Mouse (Mus musculus): ENCODE measurements around the gene Treh. TPM values are rescaled to one million over a fixed set of nuclear protein-coding genes. Genes with fewer than 3 reads are reported as not detected.

The Treh gene
- polyA plus RNA-seq (2012; rRNA removed; ENCODE audit: low replicate concordance), result not detected in 2 replicates

GRCm38 (mm10) chr9:44673005-44673404, at the start of gene Treh:
Gene Treh, plus strand, starts transcription at chr9:44673233.

DNA sequence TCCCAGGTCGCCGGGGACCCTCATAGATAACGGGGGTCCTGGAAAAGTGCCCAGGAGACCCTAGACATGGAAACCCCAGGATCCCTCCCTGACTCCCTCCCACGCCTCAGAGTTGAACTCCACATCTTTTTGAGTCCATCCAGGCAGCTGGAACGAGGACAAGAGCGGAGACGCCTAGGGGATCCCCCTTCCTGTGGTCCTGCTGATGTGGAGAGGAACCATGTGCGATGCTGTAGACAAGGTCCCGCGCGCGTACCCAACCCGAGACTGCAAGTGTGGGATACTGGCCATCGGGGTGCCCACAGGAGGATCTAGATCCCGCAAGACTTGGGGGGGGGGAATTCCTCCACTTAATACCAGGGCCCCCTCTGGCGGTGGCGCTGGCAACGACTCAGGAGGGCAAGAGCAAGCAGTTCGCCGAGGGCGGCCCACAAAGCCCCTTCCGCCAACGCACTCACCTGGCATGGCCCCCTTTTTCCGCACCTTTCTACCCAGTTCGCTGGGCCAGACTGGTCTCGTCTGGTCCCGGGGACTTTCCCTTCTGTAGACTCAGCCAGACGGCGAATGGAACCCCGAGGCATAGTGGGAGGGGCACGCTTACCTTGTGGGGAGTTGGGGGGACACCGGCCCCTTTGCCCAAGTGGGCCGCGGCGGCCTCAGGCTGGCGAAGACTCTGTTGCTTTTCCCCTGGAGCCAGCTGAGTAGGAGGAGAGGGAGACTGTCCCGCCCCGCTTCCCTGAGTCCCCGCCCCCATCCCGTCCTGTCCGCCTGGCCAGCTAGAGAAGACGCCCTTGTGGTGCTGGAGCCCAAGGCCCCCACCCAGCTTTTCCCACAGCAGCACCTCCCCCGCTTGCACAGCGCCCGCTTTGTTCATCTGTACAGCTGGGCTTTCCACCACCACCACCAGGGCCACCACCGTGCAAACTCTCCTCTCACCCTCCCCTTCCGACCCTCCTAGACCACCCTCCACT, 61.8 kb downstream of the Treh start, which contains the start of gene Phldb1:
Gene Phldb1, minus strand, starts transcription at position 675 of the 971 bp plus-strand sequence.

Other genes starting within 250 kb of the Treh start
- gene Foxr1, start 232.1 kb upstream of the Treh start, polyA plus RNA-seq (2012; rRNA removed; ENCODE audit: low replicate concordance), result not detected in 2 replicates
- gene Upk2, start 218.3 kb upstream of the Treh start, polyA plus RNA-seq (2012; rRNA removed; ENCODE audit: low replicate concordance), result 0.14 and 5.6 TPM in 2 replicates
- gene Bcl9l, start 190.4 kb upstream of the Treh start, polyA plus RNA-seq (2012; rRNA removed; ENCODE audit: low replicate concordance), result 41.1 and 47.8 TPM in 2 replicates
- gene Cxcr5, start 111.4 kb upstream of the Treh start, polyA plus RNA-seq (2012; rRNA removed; ENCODE audit: low replicate concordance), result 0.24 and 0.46 TPM in 2 replicates
- gene Ddx6, start 68.3 kb upstream of the Treh start, polyA plus RNA-seq (2012; rRNA removed; ENCODE audit: low replicate concordance), result 24.7 and 33.1 TPM in 2 replicates
- 126 and 202 TPM in 2 replicates for gene Phldb1, start 62.0 kb downstream of the Treh start, polyA plus RNA-seq (2012; rRNA removed; ENCODE audit: low replicate concordance)
- 53.1 and 68.4 TPM in 2 replicates for gene Arcn1, start 94.6 kb downstream of the Treh start, polyA plus RNA-seq (2012; rRNA removed; ENCODE audit: low replicate concordance)
- gene Ift46, start 94.7 kb downstream of the Treh start, polyA plus RNA-seq (2012; rRNA removed; ENCODE audit: low replicate concordance), result 60.9 and 74.9 TPM in 2 replicates
- gene Tmem25, start 126.1 kb downstream of the Treh start, polyA plus RNA-seq (2012; rRNA removed; ENCODE audit: low replicate concordance), result 1.0 and 4.3 TPM in 2 replicates
- gene Ttc36, start 129.8 kb downstream of the Treh start, polyA plus RNA-seq (2012; rRNA removed; ENCODE audit: low replicate concordance), result 1.4 and 3.2 TPM in 2 replicates
- gene Kmt2a, start 208.1 kb downstream of the Treh start, polyA plus RNA-seq (2012; rRNA removed; ENCODE audit: low replicate concordance), result 13.3 and 29.7 TPM in 2 replicates
- 364 and 507 TPM in 2 replicates for gene Atp5l, start 247.5 kb downstream of the Treh start, polyA plus RNA-seq (2012; rRNA removed; ENCODE audit: low replicate concordance)

Measured in subcutaneous adipose tissue, adult 2 months (tissue).